Mouse (Mus musculus) telencephalon, adult 2 months (tissue): ENCODE data around the gene Cdc5l.
"Not testable (repeated sequence)": the region's sequence is repeated elsewhere in the genome, so short reads cannot be mapped to it uniquely, and the experiment has no call there.

Source experiments
- DNase-seq: peaks from one replicate; pipeline ENCODE4 v3.0.0-alpha.2; 2011; ENCODE audit warnings: low read depth, low spot score

Gene Cdc5l

DNA sequence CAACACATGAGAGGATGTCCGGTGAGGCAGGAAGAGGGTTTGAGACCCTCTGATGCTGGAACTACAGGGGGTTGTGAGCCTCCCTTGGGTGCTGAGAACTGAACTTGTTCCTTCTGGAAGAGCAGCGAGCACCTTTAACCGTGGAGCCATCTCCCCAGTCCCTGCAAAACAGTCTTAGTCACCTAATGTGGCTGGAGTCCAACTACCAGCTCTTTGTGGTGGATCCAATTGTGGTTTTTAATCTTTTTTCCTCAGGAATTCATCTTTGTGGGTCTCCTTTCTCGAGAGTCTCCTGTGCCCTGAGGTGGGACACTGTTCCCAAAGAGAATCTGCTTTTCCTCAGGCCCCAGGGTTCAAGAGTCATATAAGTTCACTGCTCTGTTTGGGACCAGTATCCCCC is 12.4 kb upstream of the Cdc5l start:
- no peak for DNase-seq

DNA sequence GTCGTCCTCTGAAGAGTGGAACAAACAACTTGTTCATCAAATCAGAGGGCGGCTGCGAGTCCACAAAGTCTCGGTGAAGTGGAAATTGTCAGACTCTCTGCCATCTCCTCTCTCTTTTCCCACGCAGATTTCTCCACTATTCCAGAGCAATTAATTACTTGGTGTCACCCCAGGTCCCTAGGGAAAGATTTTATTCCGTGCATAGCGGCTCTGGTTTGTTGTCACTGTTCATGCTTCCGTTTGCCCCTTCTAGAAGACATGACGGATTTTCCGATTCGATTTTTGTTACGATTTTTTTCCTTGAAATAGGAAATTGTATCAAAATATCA is 689 bp upstream of the Cdc5l start:
- no peak for DNase-seq

DNA sequence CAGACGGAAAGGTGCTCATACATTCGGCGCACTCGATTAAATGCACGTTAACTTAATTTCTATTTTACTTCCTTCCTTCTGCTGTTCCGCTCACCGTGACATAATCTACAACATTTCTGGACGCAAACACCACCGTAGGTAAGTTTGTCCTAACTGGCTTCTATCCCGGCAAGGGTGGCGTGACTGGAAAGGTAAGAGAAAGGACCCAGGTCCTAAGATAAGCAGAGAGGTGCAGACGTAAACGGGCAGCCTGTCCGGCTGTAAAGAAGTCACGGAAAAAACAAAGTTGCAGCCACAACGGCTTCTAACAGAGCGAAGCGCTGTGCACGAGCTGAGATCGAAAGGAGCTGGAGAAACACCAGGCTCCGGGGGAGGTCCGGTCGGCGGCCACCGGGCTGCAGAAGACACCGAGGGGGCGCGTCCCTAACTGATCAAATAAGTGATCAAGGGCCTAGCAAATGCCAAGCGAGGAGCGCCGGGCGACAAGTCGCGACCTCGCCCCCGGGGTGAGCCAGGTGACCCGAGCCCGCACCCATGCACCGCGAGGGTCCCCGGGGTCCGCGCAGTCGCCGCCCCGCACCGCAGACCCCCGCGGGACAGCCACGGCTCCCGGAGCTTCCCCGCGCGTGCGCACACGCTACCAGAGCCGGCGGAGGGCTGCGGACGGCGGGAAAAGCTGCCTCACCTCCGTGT is 685 bp downstream of the Cdc5l start:
- DNase-seq: no peak

DNA sequence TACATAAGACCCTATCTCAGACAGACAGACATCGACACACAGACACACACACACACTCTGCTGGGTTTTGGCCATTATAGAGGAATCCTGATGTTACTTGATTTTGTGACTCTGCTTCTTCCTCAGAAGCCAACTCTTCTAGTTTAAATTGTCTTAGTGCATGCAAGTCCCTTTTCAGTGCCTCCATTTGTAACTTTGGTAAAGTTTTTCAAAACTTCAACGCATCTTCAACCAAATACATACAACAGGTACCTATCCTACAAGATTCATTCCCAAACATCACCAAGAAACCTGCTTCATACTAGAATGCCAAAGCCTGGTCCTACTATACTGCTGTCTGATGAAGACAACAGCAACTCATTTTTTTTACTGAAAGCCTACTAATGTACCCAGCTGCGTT is 1.5 kb downstream of the Cdc5l start:
- DNase-seq: no peak

DNA sequence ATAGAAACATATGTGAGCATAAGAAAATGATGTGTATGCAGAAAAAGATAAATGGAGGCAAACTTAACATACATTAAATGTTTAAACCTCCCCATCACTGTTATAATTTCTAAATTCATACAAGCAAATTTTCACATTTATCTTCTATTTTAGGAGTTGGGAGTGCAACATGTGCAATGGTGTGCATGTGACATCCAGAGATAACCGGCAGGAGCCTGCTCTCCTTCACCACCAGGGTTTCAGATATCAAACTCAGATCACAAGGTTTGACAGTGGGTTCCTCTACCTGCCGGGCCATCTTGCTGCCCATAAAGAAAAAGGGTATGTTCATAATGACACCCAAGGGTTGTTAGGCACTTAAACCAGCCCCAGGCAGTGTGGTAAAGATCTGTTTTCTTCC is 16.1 kb downstream of the Cdc5l start:
- DNase-seq: no peak

DNA sequence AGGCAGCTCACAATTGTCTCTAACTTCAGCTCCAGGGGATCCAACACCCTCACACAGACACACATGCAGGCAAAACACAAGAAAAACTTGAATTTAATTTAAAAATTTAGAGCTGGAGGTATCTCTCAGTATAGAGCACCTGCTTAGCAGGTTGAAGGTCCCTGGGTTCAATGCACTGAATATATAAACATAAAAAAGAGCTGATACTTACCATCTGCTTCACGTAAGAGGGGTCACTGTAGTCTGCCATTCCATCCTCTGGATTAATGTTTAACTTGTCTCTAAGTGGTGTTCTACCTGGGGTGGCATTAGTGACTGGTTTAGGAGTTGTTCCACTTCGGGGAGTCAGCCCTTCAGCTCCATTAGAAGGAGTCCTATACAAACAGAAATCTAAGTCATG is 21.9 kb downstream of the Cdc5l start:
- DNase-seq: not testable (repeated sequence)

DNA sequence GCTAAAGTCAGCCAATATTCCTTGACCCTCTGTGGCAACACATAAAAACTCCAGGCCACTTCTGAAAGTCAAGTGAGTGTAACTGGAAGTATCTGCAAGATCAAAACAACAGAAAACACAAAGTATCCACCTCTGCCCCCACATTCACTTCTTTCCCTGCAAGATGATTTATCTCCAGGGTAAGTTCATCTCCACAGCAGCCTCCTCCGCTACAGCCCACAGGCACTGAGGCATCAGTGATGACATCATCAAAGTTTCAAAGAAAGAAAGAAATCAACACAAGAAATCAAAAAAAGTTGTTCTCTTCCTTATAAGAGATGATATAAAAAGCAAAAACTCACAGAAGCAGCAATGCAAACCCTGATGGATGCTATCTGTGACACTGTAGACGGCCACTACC is 24.8 kb downstream of the Cdc5l start:
- no peak for DNase-seq

DNA sequence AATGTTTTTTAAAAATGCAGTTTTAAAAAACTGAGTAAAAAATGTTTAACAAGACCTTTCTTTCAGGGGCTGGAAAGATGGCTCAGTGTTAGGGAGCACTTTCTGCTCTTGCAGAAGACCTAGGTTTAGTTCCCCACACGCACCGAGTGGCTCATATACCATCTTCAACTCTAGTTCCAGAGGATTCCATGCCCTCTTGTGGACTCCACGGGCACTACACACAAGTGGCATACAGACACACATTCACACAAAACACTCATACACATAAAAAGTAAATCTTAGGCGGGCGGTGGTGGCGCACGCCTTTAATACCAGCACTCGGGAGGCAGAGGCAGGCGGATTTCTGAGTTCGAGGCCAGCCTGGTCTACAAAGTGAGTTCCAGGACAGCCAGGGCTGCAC is 27.3 kb downstream of the Cdc5l start:
- DNase-seq: no peak

DNA sequence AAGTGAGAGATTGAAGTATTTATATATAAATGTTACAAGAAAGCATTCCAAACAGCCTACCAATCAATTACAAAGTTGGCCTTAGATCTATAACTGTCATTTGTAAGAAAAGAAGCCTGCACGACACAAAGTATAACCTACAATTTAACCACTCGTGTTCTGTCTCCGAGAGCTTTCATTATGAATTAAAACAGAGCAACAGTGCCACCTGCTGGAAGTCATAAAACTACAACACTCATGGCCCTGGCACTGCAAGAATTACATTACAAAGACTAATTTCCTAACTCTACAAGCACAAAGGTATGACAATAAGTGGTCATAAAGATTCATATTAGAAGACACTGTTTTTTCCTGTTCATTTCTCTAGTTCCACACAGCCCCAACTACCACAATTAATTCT is 30.3 kb downstream of the Cdc5l start:
- DNase-seq: no peak

DNA sequence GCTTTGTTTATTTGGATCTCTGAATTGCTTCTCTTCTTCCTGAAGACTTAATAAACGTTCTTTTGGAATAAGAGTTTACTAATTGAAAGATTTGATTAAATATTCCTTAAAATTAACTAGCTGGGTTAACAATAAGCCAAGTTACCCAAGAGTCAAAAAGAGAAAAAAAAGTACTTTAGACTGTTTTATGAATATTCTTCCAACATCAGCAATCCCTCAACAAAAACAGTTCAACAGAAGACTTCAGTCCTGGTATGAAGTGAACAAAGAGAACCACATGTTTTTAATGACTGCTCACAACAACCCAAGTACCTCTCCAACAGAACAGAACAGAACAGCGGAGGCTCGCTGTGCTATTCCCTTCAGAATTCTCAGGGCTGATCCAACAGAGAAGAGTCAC is 30.9 kb downstream of the Cdc5l start:
- no peak for DNase-seq

DNA sequence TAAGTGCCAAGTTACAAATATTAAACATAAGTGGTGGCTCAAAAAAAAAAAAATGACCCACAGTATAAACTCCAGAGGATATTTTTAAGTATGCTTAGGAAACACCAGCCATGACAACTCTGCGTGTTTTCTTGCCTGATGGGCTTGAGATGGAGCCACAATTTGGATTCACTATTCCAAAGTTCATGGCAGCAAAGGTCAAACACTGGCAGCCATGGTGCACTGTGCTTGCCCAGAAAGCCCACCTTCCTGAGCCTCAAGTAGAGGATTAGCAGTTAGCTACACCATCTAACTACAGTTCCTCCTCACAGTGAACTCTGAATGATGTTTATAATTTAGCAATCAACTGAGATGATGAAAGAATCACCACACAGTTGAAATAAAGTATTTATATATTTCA is 31.4 kb downstream of the Cdc5l start:
- DNase-seq: no peak

DNA sequence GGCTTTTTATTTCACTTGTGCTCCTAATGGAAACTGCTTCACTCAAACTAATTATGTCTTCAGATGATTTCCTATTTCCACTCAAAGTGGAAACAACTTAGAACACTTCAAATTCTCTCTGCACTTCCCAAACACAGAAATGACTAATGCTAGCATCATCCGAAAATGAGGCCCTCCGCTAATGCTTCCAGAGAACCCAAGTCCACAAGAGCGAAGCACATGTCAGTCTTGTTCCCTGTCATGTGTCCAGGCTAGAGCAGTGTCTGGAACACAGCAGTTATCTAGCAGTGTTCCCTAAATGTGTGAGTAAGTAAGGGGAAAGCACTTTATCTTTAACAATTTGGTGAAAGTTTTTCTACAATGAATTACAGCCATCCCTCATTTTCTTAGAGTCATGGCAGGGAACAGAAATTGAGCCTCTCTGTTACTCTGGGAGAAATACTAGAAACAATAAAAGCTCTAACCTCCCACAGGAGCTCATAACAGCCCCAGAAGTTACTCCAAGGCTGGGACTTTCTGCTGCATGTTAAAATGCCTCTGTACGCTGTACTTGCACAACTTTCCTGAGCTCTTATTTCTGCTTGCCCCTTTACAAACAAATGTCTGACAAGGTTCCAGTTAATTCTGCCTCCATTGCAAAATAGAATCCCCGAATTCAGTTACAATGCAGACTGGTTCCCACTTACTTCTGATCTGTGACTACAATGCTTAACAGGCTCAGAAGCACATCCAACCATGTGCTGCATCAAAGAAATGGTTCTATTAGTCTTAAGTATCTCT is 32.2 kb downstream of the Cdc5l start:
- DNase-seq: no peak

DNA sequence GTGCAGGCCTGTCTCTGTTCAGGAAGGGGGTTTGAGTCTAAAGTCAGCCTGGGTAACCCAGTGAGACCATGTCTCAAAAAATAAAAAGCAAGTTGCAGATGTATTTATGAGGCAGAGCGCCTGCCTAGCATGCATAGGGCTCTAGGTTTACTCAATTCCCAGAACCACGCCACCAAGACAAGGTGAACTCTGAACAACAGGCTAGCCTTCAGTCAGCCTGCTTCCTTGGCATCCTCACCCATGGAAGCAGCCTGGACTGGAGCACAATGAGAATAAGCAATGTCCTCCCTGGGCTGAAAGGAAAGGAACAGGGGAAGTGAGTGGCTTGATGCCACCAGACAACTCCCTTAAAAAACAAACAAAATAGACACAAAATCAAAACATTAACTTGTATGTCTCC is 35.5 kb downstream of the Cdc5l start:
- DNase-seq: no peak

DNA sequence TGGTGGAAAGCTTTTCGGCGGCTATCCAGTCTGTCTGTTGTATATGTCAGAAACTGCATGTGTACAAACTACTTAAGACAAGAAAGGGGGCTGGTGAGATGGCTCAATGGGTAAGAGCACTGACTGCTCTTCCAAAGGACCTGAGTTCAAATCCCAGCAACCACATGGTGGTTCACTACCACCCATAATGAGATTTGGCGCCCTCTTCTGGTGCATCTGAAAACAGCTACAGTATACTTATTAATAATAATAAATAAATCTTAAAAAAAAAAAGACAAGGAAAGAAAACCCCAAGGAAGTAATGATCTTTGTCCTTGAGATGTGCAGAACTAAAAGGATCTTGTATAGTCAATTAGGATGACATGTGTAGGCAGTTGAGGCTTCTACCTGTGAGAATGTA is 36.0 kb downstream of the Cdc5l start:
- no peak for DNase-seq

DNA sequence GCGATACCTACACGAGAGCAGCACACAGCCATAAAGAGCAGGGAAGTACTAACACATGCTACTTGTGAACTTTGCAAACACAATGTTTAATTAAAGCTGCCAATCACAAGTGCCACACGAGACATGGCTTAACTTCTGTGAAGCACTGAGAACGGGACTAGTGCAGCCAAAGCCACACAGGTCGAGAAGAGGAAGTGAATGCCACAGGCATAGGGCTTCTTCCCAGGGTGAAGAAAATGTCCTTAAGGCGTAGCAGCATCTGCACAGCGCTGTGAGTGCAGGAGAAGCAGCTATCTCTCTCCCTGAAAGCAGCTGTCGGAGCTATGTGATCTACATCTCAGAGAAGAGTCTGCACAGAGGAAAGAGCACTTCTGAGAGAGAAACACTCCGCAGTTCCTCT is 38.9 kb downstream of the Cdc5l start:
- DNase-seq: no peak

DNA sequence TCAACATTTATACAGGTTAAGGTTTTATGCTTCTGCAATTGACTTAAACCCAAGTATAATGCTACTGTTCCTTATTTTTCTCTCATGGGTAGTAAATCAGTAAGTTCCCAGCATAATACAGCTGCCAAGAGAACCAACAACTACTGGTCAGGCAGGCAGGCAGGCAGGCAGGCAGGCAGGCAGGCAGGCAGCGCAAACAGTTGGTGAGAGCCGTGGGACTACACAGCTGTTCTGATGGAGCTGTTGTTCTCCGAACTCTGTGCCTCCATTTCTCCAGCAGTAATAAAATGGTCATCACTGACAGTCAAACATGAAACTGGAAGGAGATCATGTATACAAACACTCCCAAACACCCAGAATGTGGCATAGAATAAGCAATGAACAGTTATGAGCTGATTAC is 39.8 kb downstream of the Cdc5l start:
- no peak for DNase-seq

DNA sequence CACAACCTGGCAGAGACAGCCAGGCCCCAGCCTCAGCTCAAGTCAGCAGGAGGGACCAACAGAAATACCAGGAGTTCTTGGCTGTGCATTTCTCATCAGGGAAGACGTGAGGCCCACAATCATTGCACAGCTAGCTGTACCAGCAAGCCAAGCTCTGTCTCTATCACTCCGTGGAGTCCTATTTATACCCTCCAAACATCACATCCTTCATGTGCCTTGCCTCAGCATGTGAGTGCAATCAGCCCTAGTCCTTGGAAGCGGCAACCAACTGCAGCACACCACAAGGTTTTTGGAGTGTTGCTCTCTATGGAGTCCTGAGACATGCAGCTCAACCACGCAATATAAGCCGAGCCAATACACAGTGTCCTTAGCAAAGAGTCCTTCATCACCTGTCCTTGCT is 43.6 kb downstream of the Cdc5l start:
- DNase-seq: no peak

DNA sequence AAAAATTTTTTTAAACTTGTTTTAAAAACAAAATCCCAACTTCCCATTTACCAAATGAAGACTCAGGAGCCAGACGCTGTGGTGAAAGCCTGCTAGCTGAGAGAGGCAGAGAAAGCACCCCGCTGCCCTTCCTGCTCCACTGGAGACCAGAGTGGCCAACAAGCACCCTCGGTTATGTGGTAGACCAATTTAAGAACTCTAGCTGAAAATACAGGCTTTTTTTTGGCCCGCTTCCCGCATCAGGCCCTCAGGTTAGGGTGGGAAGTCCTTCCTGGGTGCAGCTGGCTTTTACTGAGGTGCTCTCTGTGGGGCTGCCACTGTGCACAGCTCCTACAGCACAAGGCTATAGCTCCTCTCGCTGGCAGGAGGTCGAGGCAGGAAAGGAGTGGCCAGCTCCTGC is 46.6 kb downstream of the Cdc5l start:
- no peak for DNase-seq

DNA sequence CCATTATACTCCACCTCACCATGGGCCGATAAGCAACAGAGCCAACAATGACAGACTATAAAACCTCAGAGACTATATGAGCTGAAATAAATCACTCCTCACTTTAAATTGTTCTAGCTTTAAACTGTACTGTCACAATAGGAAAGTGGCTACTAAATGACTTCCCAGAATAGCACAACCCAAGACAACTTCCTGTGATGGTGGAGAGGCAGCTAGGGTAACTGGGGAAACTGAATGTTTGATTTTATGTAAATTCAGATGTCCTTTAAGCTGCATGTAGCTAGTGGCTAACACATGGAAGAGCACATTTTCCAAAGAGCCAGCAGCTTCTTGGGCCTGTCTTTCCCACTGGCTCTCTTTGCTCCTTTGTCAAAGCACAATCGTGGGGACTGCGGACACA is 50.2 kb downstream of the Cdc5l start:
- DNase-seq: no peak

DNA sequence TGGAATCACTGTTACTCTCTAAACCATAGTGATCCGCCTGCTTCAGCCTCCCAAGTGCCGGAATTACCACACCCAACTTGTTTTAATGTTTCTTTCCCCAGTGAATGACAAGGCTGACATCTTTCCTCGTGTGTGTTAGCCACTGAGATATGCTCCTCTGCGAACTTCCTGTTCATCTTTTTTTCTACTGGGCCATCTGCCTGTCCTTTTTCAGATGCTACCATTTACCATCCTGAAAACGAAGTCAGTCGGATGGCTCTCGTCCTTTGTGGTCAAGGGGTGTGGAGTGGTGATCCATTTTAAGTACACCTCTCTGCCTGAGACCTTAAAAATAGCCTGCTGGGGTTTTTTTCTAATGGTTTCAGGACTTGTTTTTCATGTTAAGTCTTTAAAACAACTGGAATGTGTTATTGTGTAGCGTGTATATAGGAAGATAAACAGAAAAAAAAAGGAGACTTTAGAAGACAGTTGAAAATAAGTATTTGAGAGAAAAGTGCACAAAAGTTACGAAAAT is 54.2 kb downstream of the Cdc5l start:
- DNase-seq: no peak

DNA sequence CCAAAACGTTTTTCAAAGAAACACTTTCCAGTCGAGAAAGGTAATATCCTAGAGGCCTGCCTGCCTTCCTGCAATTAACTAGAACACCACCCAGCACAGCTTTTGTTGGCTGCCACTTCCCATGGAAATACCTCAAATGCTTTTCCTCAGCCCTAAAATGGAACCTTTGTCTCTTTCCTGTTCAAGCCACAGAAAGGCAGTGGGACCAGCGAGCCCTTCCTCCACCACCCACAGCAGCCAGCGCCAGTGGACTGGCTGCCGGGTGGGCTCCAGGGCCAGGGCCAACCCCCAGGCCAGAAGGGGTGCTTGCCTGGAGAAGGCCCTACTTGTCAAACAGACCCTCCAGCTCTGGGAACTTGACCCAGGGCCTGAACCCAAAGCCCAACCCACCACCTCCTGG is 56.2 kb downstream of the Cdc5l start:
- DNase-seq: no peak

DNA sequence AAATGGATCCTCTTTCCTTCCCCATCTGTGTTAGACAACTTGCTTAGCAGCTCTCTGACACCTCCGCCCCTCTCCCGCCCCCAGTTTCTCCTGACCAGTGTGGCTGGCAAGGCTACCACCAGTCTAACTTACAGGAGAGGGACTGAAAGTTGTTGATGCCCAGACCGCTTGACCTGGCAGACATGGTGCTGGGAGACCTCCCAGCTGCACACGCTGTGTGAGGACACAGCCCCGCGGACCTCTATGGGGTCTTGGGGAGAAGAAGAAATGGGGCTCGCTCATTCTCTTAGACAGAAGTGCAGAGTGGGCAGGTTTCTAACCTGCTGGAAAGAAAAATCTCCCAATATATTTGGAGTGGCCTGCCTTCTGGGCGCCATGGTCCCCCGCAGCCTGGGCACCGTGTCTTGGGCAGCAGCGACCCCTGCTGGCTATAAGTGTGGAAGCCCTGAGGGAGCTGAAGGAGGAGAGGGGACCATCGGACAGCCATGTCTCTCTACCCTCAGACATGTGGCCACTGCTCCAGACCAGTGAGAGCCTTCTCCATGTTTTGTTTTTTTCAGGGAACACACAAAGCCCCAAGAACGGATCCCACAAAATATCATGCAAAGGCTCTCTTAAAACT is 59.4 kb downstream of the Cdc5l start:
- no peak for DNase-seq

DNA sequence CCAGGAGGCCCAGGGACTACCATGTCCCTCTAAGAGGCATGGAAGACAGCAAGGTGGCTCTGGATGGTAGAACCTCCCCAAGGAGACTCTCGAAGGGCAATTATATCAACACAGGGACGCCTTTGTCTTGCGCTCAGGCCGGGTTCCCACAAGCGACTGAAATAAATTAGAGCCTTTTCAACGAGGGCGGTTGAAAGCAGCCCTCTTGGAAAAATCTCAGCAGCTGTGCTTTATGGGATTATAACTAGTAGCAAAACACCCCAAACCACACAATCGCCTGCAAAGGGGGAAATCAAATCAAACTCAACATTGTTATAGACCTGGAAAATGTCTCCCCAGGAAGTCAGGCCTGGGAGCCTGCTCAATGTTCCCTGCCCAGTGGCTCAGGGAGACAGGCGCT is 62.5 kb downstream of the Cdc5l start:
- no peak for DNase-seq
